Mouse (Mus musculus) right cerebral cortex, adult 2 months (tissue): ENCODE data around the gene Sec14l1.
A peak's percentile ranks its signal among the peaks of the same experiment; 100 is the strongest.
"Not testable (repeated sequence)": the region's sequence is repeated elsewhere in the genome, so short reads cannot be mapped to it uniquely, and the experiment has no call there.

Source experiments
- DNase-seq, 2 experiments: peaks; one replicate each; pipeline ENCODE4 v3.0.0; 2021 to 2022; ENCODE audit warnings: low spot score in 2 of 2

The Sec14l1 gene

GRCm38 (mm10) chr11:117114592-117115345 is at the start of gene Sec14l1:
Gene Sec14l1, plus strand, starts transcription at chr11:117115168.
- DNase-seq: peak; percentile 99

- DNase-seq: not testable (repeated sequence)
These were observed 49.4 kb upstream of the Sec14l1 start for GRCm38 (mm10) chr11:117065602-117066001.

DNA sequence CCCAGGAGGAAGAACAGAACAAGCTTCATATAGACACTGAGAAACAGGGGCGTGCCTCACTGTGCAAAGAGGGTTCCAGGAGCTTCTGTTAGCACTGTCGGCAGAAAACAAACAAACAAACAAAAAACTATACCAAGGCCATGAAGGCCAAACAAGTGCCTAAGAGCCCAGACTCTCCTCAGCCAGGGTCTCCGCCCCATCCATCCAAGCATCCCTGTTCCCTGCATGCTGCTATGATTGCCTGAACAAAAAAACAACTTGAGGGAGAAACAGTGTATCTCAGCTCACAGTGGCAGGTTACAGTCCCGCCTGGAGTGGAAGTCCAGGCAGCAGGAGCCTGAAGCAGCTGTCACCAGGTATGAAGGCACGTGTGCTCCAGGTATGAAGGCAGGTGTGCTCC is 48.2 kb upstream of the Sec14l1 start:
- no peak for DNase-seq

DNA sequence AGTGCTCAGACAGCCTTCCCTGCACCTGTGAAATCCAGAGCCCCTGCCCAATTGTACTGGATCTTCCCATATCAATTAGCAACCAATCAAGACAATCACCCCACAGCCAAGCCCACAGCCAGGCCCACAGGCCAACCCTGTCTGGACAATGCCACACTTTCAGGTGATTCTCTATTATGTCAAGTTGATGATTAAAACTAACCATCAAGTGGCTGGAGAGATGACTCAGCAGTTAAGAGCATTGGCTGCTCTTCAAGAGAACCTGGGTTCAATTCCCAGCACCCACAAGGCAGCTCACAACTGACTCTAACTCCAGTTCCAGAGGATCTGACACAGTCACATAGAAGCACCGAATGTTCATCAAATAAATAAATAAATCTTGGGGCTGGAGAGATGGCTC is 46.6 kb upstream of the Sec14l1 start:
- DNase-seq: no peak

- no peak for DNase-seq
These were observed 45.9 kb upstream of the Sec14l1 start for GRCm38 (mm10) chr11:117069027-117069426.

DNA sequence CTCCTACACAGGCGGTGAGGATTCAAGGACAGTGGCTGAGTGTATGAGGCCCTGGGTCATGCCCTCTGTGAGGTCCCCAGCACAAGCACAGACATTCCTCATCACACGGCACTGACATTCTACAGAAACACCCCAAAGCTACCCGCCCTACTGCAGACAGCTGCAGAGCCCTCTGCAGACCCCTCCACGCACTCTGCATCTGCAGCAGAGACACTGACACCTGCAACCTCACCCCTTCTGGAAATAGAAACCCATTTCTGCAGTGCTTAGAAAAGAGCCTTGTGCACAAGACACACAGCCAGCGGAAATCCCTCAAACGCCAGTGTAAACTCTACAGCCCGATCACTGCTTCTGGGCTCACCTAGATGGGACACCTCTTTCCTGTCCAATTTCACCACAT is 44.3 kb upstream of the Sec14l1 start:
- DNase-seq: no peak

DNA sequence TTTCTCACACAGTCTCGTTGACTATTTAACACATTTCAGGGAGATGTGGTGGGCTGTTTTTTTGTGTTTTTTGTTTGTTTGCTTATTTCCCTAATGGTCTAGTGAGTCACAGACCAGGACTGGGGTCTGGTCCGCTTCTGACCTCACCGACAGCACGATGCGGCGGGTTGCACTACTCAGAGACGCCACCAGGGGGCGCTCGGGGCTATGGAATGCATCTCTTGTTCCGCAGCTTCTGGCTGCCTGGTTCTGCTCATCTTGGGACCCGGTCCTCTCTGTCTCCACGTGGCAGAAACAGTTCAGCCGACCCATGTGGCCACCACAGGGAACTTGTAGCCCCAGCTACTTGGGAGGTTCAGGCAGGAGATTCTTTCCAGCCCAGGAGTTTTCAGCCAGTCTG is 42.8 kb upstream of the Sec14l1 start:
- peak; percentile 82 to 83 for DNase-seq

DNA sequence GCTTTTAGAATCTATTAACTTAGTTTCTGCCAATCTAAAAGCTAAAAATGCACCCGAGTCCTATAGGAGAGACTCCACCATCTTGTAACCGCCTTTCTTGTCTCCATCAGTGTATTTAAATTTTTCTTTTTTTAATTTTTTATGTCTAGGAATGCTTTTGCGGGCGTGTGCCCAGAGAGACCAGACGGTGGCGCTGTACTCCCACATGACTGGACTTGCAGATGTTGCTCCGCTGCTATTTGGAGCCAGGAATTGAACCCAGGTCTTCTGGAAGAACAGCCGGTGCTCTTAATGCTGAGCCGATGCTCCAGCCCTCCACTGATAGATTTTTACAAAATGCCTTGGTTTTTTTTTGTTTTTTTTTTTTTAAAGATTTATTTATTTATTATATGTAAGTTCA is 41.5 kb upstream of the Sec14l1 start:
- DNase-seq: no peak

DNA sequence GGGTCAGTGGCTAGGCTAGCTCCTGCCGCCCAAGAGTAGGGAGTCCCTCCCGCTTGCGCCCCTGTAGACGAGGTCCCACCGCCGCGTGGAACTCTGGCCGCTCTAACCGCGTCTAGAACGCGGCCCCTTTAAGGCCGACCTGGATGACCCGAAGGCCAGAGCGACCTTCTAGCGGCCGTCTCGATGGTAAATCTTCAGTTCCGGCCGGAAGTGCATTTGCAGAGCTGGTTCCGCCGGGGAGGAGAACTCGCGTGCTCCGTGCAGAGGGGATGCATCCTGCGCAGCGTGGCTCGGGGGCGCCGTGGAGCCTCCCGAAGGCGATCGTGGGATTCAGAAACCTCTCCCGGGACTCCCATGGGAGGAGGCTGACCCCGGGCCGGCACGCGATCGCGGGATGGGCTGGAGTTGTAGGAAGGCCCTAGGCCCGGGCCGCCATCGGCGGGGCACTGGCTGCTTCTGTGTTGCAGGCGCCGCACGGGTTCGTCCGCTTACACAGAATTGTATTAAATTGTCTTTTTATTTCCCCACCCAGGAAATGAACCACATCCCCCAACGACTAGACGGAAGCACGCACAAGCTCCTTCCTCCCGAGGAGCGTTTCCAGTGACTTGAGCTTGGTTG is 38.3 kb upstream of the Sec14l1 start:
- DNase-seq: peak; percentile 83 to 86

GRCm38 (mm10) chr11:117077227-117077626 is 37.7 kb upstream of the Sec14l1 start:
- DNase-seq: no peak

GRCm38 (mm10) chr11:117077902-117078301 is 37.1 kb upstream of the Sec14l1 start:
- DNase-seq: no peak

DNA sequence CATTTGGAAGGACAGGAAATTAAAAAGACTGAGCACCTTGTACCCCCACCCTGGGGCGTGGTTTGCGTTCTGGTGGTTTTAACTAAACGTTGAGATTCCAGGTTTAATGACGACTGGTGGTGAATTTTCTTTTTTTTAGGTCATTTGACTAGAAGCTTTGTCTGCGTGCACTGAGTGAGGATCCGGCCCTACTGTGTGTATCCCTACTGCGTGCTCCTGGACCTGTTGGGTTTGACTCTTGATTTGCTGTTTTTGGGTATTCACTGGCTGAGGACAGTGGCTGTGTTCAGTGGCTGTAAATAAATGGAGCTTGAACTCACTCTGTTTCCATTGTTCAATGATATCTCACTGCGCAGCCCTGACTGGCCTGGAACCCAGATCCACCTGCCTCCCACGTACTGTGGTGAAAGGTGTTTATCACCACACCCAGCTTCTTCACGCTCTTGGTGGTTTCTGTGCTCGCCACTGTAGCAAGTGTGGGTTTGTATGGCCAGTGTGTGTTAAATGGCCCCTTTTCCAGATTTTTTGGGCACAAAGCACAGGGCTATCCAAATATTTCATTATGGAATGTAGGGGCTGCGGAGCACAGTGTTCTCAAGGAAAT is 36.2 kb upstream of the Sec14l1 start:
- DNase-seq: no peak

DNA sequence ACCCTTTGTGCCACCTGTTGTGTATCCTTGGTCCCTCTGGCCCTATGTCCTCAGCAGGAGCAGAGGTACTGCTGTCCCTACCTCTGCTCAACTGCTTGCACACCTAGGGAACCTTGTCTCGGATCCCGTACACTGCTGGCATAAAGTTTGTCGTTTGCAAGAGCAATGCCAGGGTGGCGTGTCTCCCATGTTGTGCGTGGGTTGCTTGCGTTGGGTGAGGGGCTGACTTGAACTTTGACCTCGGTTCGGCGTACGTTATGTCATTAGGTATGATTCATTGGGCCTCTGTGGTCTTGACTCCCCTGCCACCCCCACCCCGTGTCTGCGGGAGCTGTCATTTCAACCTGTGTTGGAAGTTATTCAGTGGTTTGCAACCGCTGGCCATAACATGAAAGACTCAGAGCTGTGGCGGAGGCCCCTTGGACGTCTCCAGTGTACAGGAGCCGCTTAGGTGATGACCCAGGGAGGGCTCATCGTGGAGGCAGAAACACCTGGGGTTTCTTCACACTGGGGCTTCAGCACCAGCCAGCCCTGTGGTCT is 35.2 kb upstream of the Sec14l1 start:
- DNase-seq: no peak

GRCm38 (mm10) chr11:117080209-117080608 is 34.8 kb upstream of the Sec14l1 start:
- peak; percentile 66 to 73 for DNase-seq

GRCm38 (mm10) chr11:117081165-117082064 is 33.6 kb upstream of the Sec14l1 start:
- DNase-seq: peak; percentile 85 to 89

- no peak for DNase-seq
These were observed 32.5 kb upstream of the Sec14l1 start for GRCm38 (mm10) chr11:117082353-117082934.

DNA sequence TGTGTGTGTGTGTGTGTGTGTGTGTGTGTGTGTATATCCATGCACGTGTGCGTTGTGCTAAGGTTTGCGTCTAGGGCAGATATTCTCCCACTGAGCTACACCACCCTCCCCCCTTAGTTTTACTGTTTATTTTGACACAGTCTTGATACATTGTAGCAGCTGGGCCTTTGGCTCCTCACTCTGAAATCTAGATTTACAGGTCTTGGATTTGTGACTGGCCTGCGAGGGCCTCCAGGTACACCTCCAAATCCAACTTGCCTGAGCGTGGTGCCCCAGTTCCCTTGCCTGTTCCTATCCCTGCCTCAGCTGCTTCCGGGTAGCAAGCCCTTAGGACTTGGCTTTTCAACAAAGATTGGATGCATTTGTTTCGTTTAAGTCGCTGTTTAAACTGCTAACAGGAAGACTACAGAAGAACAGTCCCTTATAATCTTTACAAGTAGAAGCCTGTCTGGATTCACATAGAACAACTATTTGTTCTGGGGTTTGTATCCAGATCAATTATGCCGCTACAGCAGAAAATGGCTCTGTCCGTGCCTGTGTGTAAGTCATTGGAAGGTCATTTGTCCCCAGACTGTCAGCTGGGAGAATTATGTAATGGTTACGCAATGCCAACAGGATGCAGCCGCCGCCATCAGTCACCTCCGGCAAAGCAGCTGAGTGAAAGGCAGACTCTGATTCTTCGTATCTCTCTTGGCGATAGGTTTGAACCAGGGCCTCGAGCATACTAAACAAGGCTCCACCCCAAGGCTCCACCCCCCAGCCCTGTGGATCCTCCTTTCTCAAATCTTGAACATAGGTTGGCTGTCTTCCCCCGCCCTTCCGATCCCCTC is 31.7 kb upstream of the Sec14l1 start:
- DNase-seq: no peak

- DNase-seq: not testable (repeated sequence)
These were observed 31.1 kb upstream of the Sec14l1 start for GRCm38 (mm10) chr11:117083882-117084260.

DNA sequence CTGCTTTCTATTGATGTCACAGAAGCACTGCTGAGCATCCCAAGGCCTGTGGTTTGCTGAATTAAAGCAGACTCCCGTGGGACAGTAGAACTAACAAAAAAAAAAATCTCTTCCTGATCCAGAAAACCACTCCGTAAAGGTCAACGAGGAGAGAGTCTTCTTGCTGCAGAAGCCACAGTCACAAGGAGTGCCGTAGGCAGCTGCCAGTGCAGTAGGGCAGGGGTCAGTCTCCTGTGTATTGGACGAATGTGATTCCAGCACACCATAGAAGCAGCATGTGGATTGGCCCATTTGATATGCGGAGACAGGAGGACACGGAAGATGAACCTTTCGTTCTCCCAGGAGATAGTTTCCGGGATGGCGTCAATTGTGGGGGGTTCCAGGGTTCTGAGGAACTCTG is 28.8 kb upstream of the Sec14l1 start:
- DNase-seq: no peak

- no peak for DNase-seq
These were observed 27.8 kb upstream of the Sec14l1 start for GRCm38 (mm10) chr11:117087036-117087799.
